Mouse (Mus musculus) limb, embryonic 13.5 days (tissue): Measurements from ENCODE around the gene Pla2g4b. TPM values are rescaled to one million over a fixed set of nuclear protein-coding genes. Genes with fewer than 3 reads are reported as not detected.

Experiments used
- ATAC-seq: fragments of 200-750 bp; cut with Nextera tagmentation; 2 replicates; pipeline ENCODE4 v1.8.0; 2017; ENCODE audit warnings: low read depth, moderate number of reproducible peaks, moderate TSS enrichment; ENCODE audit not compliant: low FRiP score
- H3K27ac ChIP-seq: fragments of 300-500 bp; sonication (generic); 2 replicates; pipeline ENCODE4 v1.5.1; 2015; ENCODE audit warnings: inconsistent platforms, mild to moderate bottlenecking, moderate library complexity
- H3K27me3 ChIP-seq: fragments of 300-500 bp; sonication (generic); 2 replicates; pipeline ENCODE4 v1.6.1; 2015; ENCODE audit warnings: mild to moderate bottlenecking, inconsistent platforms
- H3K36me3 ChIP-seq: fragments of 300-500 bp; sonication (generic); 2 replicates; pipeline ENCODE4 v1.6.1; 2015; ENCODE audit warnings: inconsistent platforms, mild to moderate bottlenecking, moderate library complexity
- H3K4me1 ChIP-seq: fragments of 300-500 bp; sonication (generic); 2 replicates; pipeline ENCODE4 v1.6.1; 2015; ENCODE audit warnings: inconsistent platforms
- H3K4me2 ChIP-seq: fragments of 300-500 bp; sonication (generic); replicated peaks from 2 replicates; pipeline ENCODE4 v1.6.1; 2015; ENCODE audit warnings: inconsistent platforms, mild to moderate bottlenecking, moderate library complexity
- H3K4me3 ChIP-seq: fragments of 300-500 bp; sonication (generic); 2 replicates; pipeline ENCODE4 v1.5.1; 2015; ENCODE audit warnings: moderate library complexity, mild to moderate bottlenecking, inconsistent platforms
- H3K9ac ChIP-seq: fragments of 300-500 bp; sonication (generic); 2 replicates; pipeline ENCODE4 v1.6.1; 2015; ENCODE audit warnings: mild to moderate bottlenecking, inconsistent platforms
- H3K9me3 ChIP-seq: fragments of 300-500 bp; sonication (generic); 2 replicates; pipeline ENCODE4 v1.6.1; 2016; ENCODE audit warnings: inconsistent platforms
- WGBS: fragments of 180-500 bp; shearing (Covaris S2); methylation state at CpG from one replicate; pipeline ENCODE4 v1.1.7; 2015; 5-methylcytosine and 5-hydroxymethylcytosine counted together
- polyA plus RNA-seq: library from polyadenylated mRNA; unstranded; fragments of >200 nt; fragmentation: Nextera tagmentation; extraction: Ambion mirVana; gene quantifications from 2 replicates; pipeline ENCODE4 v1.2.1, GENCODE M21; 2015

Gene Pla2g4b
- polyA plus RNA-seq, 1 experiment from 2014 or later: 3.2 TPM

GRCm38 (mm10) chr2:120051405-120051804 is 18.2 kb downstream of the Pla2g4b start:
- WGBS: 66% methylated on average over 6 of the region's 6 CpGs
- Histone ChIP-seq H3K36me3 (no peaks in the 10 kb centered on the region), H3K9ac (no peak overlapping the region), H3K27me3 (0 out of 2 replicates have a peak, but pooled peaks cover 3% of the 10 kb centered on the region), H3K9me3 (no peaks in the 10 kb centered on the region), H3K4me1 (peaks cover 14% of the 10 kb centered on the region; the same call in 1 of the 2 replicates), H3K4me2 (no peak overlapping the region), H3K4me3 (no peak overlapping the region), H3K27ac (no peak overlapping the region)
- no peak for ATAC-seq

- H3K4me3 ChIP-seq: no peak overlapping the region
- H3K4me2 ChIP-seq: no peak overlapping the region
- no peaks in the 10 kb centered on the region for H3K9me3 ChIP-seq
- H3K4me1 ChIP-seq: peaks cover 4% of the 10 kb centered on the region; the same call in 1 of the 2 replicates
- H3K36me3 ChIP-seq: no peaks in the 10 kb centered on the region
- H3K9ac ChIP-seq: no peak overlapping the region
- no peak overlapping the region for H3K27ac ChIP-seq
- no peak for ATAC-seq
- 87% methylated on average over 12 of the region's 12 CpGs for WGBS
- no peaks in the 10 kb centered on the region for H3K27me3 ChIP-seq
Measured at GRCm38 (mm10) chr2:120054771-120055552, 21.7 kb downstream of the Pla2g4b start.

GRCm38 (mm10) chr2:120055923-120056322 is 22.7 kb downstream of the Pla2g4b start:
- H3K4me1 ChIP-seq: peaks cover 4% of the 10 kb centered on the region; the same call in 1 of the 2 replicates
- H3K4me2 ChIP-seq: no peak overlapping the region
- H3K27me3 ChIP-seq: no peaks in the 10 kb centered on the region
- whole genome bisulfite sequencing: 82% methylated on average over 10 of the region's 10 CpGs
- no peaks in the 10 kb centered on the region for H3K9me3 ChIP-seq
- H3K9ac ChIP-seq: no peak overlapping the region
- H3K36me3 ChIP-seq: no peaks in the 10 kb centered on the region
- no peak for ATAC-seq
- H3K4me3 ChIP-seq: no peak overlapping the region
- no peak overlapping the region for H3K27ac ChIP-seq

- H3K36me3 ChIP-seq: no peaks in the 10 kb centered on the region
- H3K27ac ChIP-seq: no peak overlapping the region
- 78% methylated on average over 4 of the region's 4 CpGs for WGBS
Measured at GRCm38 (mm10) chr2:120058818-120059217, 25.6 kb downstream of the Pla2g4b start.

GRCm38 (mm10) chr2:120059466-120059865 is 26.2 kb downstream of the Pla2g4b start:
- H3K36me3 ChIP-seq: no peaks in the 10 kb centered on the region
- no peaks in the 10 kb centered on the region for H3K27me3 ChIP-seq
- ATAC-seq: no peak
- no peaks in the 10 kb centered on the region for H3K4me1 ChIP-seq
- no peak overlapping the region for H3K27ac ChIP-seq
- H3K9me3 ChIP-seq: no peaks in the 10 kb centered on the region
- no peak overlapping the region for H3K4me2 ChIP-seq
- WGBS: 81% methylated on average over 3 of the region's 3 CpGs
- no peak overlapping the region for H3K9ac ChIP-seq
- H3K4me3 ChIP-seq: no peak overlapping the region

More at GRCm38 (mm10) chr2:120058818-120059217, 25.6 kb downstream of the Pla2g4b start:
- ATAC-seq: no peak
- Histone ChIP-seq H3K9me3 (no peaks in the 10 kb centered on the region), H3K4me1 (no peaks in the 10 kb centered on the region), H3K4me3 (no peak overlapping the region), H3K9ac (no peak overlapping the region), H3K27me3 (no peaks in the 10 kb centered on the region), H3K4me2 (no peak overlapping the region)

GRCm38 (mm10) chr2:120060190-120060589 is 27.0 kb downstream of the Pla2g4b start:
- no peak for ATAC-seq
- WGBS: 52% methylated on average over 6 of the region's 6 CpGs
- no peak overlapping the region for H3K4me2 ChIP-seq
- no peaks in the 10 kb centered on the region for H3K36me3 ChIP-seq
- H3K4me1 ChIP-seq: no peaks in the 10 kb centered on the region
- no peak overlapping the region for H3K4me3 ChIP-seq
- no peak overlapping the region for H3K9ac ChIP-seq
- H3K27me3 ChIP-seq: no peaks in the 10 kb centered on the region
- no peaks in the 10 kb centered on the region for H3K9me3 ChIP-seq
- no peak overlapping the region for H3K27ac ChIP-seq

GRCm38 (mm10) chr2:120060651-120061050 is 27.4 kb downstream of the Pla2g4b start:
- H3K4me2 ChIP-seq: no peak overlapping the region
- H3K36me3 ChIP-seq: no peaks in the 10 kb centered on the region
- no peaks in the 10 kb centered on the region for H3K27me3 ChIP-seq
- H3K9ac ChIP-seq: no peak overlapping the region
- no peak overlapping the region for H3K4me3 ChIP-seq
- WGBS: 71% methylated on average over 9 of the region's 9 CpGs
- no peak overlapping the region for H3K27ac ChIP-seq
- no peaks in the 10 kb centered on the region for H3K4me1 ChIP-seq
- H3K9me3 ChIP-seq: no peaks in the 10 kb centered on the region
- no peak for ATAC-seq

- H3K27ac ChIP-seq: no peak overlapping the region
- ATAC-seq: no peak
- H3K9ac ChIP-seq: no peak overlapping the region
- H3K36me3 ChIP-seq: no peaks in the 10 kb centered on the region
- no peaks in the 10 kb centered on the region for H3K9me3 ChIP-seq
- no peak overlapping the region for H3K4me3 ChIP-seq
- H3K4me1 ChIP-seq: no peaks in the 10 kb centered on the region
- no peaks in the 10 kb centered on the region for H3K27me3 ChIP-seq
- no peak overlapping the region for H3K4me2 ChIP-seq
- 72% methylated on average over 8 of the region's 8 CpGs for WGBS
Measured at GRCm38 (mm10) chr2:120062248-120062647, 29.0 kb downstream of the Pla2g4b start.

- H3K4me1 ChIP-seq: no peaks in the 10 kb centered on the region
- ATAC-seq: no peak
- 84% methylated on average over 6 of the region's 6 CpGs for WGBS
- no peaks in the 10 kb centered on the region for H3K9me3 ChIP-seq
- no peak overlapping the region for H3K4me3 ChIP-seq
- H3K27me3 ChIP-seq: no peaks in the 10 kb centered on the region
- no peak overlapping the region for H3K27ac ChIP-seq
- no peak overlapping the region for H3K9ac ChIP-seq
- no peak overlapping the region for H3K4me2 ChIP-seq
- H3K36me3 ChIP-seq: no peaks in the 10 kb centered on the region
Measured at GRCm38 (mm10) chr2:120064639-120065038, 31.4 kb downstream of the Pla2g4b start.

- Histone ChIP-seq H3K36me3 (no peaks in the 10 kb centered on the region), H3K4me1 (no peaks in the 10 kb centered on the region), H3K27ac (no peak overlapping the region), H3K4me2 (no peak overlapping the region), H3K9me3 (no peaks in the 10 kb centered on the region), H3K4me3 (no peak overlapping the region), H3K27me3 (no peaks in the 10 kb centered on the region), H3K9ac (no peak overlapping the region)
- WGBS: 84% methylated on average over 10 of the region's 10 CpGs
- ATAC-seq: no peak
Measured at GRCm38 (mm10) chr2:120065243-120065642, 32.0 kb downstream of the Pla2g4b start.

GRCm38 (mm10) chr2:120066224-120066623 is 33.0 kb downstream of the Pla2g4b start:
- no peak overlapping the region for H3K4me2 ChIP-seq
- no peak overlapping the region for H3K27ac ChIP-seq
- no peaks in the 10 kb centered on the region for H3K36me3 ChIP-seq
- H3K9ac ChIP-seq: no peak overlapping the region
- 77% methylated on average over 3 of the region's 3 CpGs for WGBS
- no peaks in the 10 kb centered on the region for H3K27me3 ChIP-seq
- ATAC-seq: no peak
- no peaks in the 10 kb centered on the region for H3K4me1 ChIP-seq
- no peak overlapping the region for H3K4me3 ChIP-seq
- no peaks in the 10 kb centered on the region for H3K9me3 ChIP-seq

GRCm38 (mm10) chr2:120068555-120069465 is 35.6 kb downstream of the Pla2g4b start:
- Histone ChIP-seq H3K4me1 (no peaks in the 10 kb centered on the region), H3K27ac (no peak overlapping the region), H3K27me3 (no peaks in the 10 kb centered on the region), H3K9ac (no peak overlapping the region; the same call in 1 of the 2 replicates), H3K4me3 (no peak overlapping the region), H3K36me3 (no peaks in the 10 kb centered on the region), H3K9me3 (no peaks in the 10 kb centered on the region), H3K4me2 (peak overlapping the region; percentile 31)
- WGBS: 39% methylated on average over 16 of the region's 16 CpGs
- no peak for ATAC-seq
